Mouse (Mus musculus) heart, postnatal 0 days (tissue): Measurements from ENCODE around the gene Efr3b. TPM values are rescaled to one million over a fixed set of nuclear protein-coding genes. Genes with fewer than 3 reads are reported as not detected.

Source experiments
- ATAC-seq: fragments of 200-750 bp; cut with Nextera tagmentation; 2 replicates; pipeline ENCODE4 v1.8.0; 2017; ENCODE audit warnings: low read depth, moderate number of reproducible peaks, moderate library complexity; ENCODE audit not compliant: insufficient read depth
- DNase-seq: peaks from one replicate; pipeline ENCODE4 v3.0.0-alpha.2; 2016; ENCODE audit warnings: low spot score
- H3K27ac ChIP-seq: fragments of 300-500 bp; sonication (generic); 2 replicates; pipeline ENCODE4 v1.5.1; 2014; ENCODE audit warnings: low read depth, mild to moderate bottlenecking
- H3K27me3 ChIP-seq: fragments of 300-500 bp; sonication (generic); 2 replicates; pipeline ENCODE4 v1.6.1; 2014; ENCODE audit warnings: low read length, mixed read lengths; ENCODE audit not compliant: control insufficient read depth, insufficient read depth
- H3K36me3 ChIP-seq: fragments of 300-500 bp; sonication (generic); replicated peaks from 2 replicates; pipeline ENCODE4 v1.6.1; 2014; ENCODE audit warnings: low read length, mixed read lengths; ENCODE audit not compliant: control insufficient read depth, insufficient read depth
- H3K4me1 ChIP-seq: fragments of 300-500 bp; sonication (generic); 2 replicates; pipeline ENCODE4 v1.6.1; 2014; ENCODE audit warnings: antibody characterized with exemption; ENCODE audit not compliant: control insufficient read depth, insufficient read depth
- H3K4me2 ChIP-seq: fragments of 300-500 bp; sonication (generic); 2 replicates; pipeline ENCODE4 v1.6.1; 2014; ENCODE audit warnings: low read depth, mild to moderate bottlenecking, low read length, moderate library complexity
- H3K4me3 ChIP-seq: fragments of 300-500 bp; sonication (generic); 2 replicates; pipeline ENCODE4 v1.5.1; 2014; ENCODE audit warnings: low read depth, low read length
- H3K9ac ChIP-seq: fragments of 300-500 bp; sonication (generic); replicated peaks from 2 replicates; pipeline ENCODE4 v1.6.1; 2014; ENCODE audit warnings: low read depth, low read length, mixed read lengths
- H3K9me3 ChIP-seq: fragments of 300-500 bp; sonication (generic); replicated peaks from 2 replicates; pipeline ENCODE4 v1.6.1; 2016; ENCODE audit warnings: low read length; ENCODE audit not compliant: control insufficient read depth
- CTCF ChIP-seq: IDR thresholded peaks from 2 replicates; pipeline ENCODE4 v1.5.1; 2016; ENCODE audit warnings: antibody characterized with exemption, control low read depth, low read depth
- EP300 ChIP-seq: IDR thresholded peaks from 2 replicates; pipeline ENCODE4 v1.6.1; 2016; ENCODE audit warnings: antibody characterized with exemption, low read depth
- WGBS: fragments of 180-500 bp; shearing (Covaris S2); extraction: QIAGEN DNeasy Blood & Tissue Kit; methylation state at CpG from one replicate; pipeline ENCODE4 v1.1.7; 2014; 5-methylcytosine and 5-hydroxymethylcytosine counted together
- polyA plus RNA-seq: library from polyadenylated mRNA; unstranded; fragments of >200 nt; fragmentation: Nextera tagmentation; extraction: Ambion mirVana; gene quantifications from 2 replicates; pipeline ENCODE4 v1.2.1, GENCODE M21; 2015
- total RNA-seq: library from RNA; depleted of rRNA; stranded (reverse); fragments of >200 nt; gene quantifications from 2 replicates; pipeline ENCODE4 v1.2.3, GENCODE M21; 2014; ENCODE audit warnings: low replicate concordance

Efr3b gene
- total and polyA plus RNA-seq, 2 experiments from 2014 or later = 1.6 to 6.8 TPM

GRCm38 (mm10) chr12:4016321-4016720 is 22.4 kb downstream of the Efr3b start:
- ATAC-seq = no peak
- 10% methylated on average over 7 of the region's 7 CpGs for WGBS
- DNase-seq = peak; percentile 52
- Histone ChIP-seq H3K9me3 (no peaks in the 10 kb centered on the region), H3K27ac (peak overlapping the region; percentile 77), H3K4me1 (peaks cover 18% of the 10 kb centered on the region; the same call in 1 of the 2 replicates), H3K4me2 (no peak overlapping the region), H3K9ac (no peak overlapping the region), H3K4me3 (no peak overlapping the region), H3K27me3 (no peaks in the 10 kb centered on the region), H3K36me3 (no peaks in the 10 kb centered on the region)
- no peak for TF ChIP-seq EP300
- no peak for TF ChIP-seq CTCF

GRCm38 (mm10) chr12:4015741-4016140 is 23.0 kb downstream of the Efr3b start:
- Histone ChIP-seq H3K4me3 (no peak overlapping the region), H3K9ac (no peak overlapping the region), H3K4me2 (no peak overlapping the region), H3K36me3 (no peaks in the 10 kb centered on the region), H3K4me1 (peaks cover 14% of the 10 kb centered on the region; the same call in 1 of the 2 replicates), H3K9me3 (no peaks in the 10 kb centered on the region), H3K27me3 (no peaks in the 10 kb centered on the region), H3K27ac (peak overlapping the region; percentile 77)
- no peak for DNase-seq
- ATAC-seq = no peak
- 61% methylated on average over 4 of the region's 4 CpGs for WGBS
- TF ChIP-seq EP300 (no peak), CTCF (no peak)

GRCm38 (mm10) chr12:4015255-4015654 is 23.5 kb downstream of the Efr3b start:
- no peak for TF ChIP-seq CTCF
- TF ChIP-seq EP300 = no peak
- Histone ChIP-seq H3K27ac (peak overlapping the region; percentile 77; the same call in 1 of the 2 replicates), H3K9me3 (no peaks in the 10 kb centered on the region), H3K36me3 (no peaks in the 10 kb centered on the region), H3K9ac (no peak overlapping the region), H3K4me2 (no peak overlapping the region), H3K4me1 (peaks cover 14% of the 10 kb centered on the region; the same call in 1 of the 2 replicates), H3K4me3 (no peak overlapping the region), H3K27me3 (no peaks in the 10 kb centered on the region)
- ATAC-seq = no peak
- WGBS = 73% methylated on average over 7 of the region's 7 CpGs
- no peak for DNase-seq

- no peak overlapping the region for H3K4me2 ChIP-seq
- ATAC-seq = no peak
- no peaks in the 10 kb centered on the region for H3K27me3 ChIP-seq
- no peaks in the 10 kb centered on the region for H3K36me3 ChIP-seq
- TF ChIP-seq CTCF (no peak), EP300 (no peak)
- H3K4me1 ChIP-seq = peaks cover 27% of the 10 kb centered on the region
- no peak for DNase-seq
- H3K9ac ChIP-seq = no peak overlapping the region
- no peak overlapping the region for H3K4me3 ChIP-seq
- H3K27ac ChIP-seq = no peak overlapping the region
- H3K9me3 ChIP-seq = no peaks in the 10 kb centered on the region
- 87% methylated on average over 5 of the region's 5 CpGs for WGBS
These were observed 27.0 kb downstream of the Efr3b start for GRCm38 (mm10) chr12:4011715-4012114.

- Histone ChIP-seq H3K27me3 (no peaks in the 10 kb centered on the region), H3K36me3 (no peaks in the 10 kb centered on the region), H3K9ac (no peak overlapping the region), H3K27ac (no peak overlapping the region), H3K4me2 (no peak overlapping the region), H3K4me1 (peaks cover 26% of the 10 kb centered on the region), H3K4me3 (no peak overlapping the region), H3K9me3 (no peaks in the 10 kb centered on the region)
- ATAC-seq (no peak), DNase-seq (no peak)
- TF ChIP-seq EP300 (no peak), CTCF (no peak)
- 90% methylated on average over 4 of the region's 4 CpGs for WGBS
These were observed 27.4 kb downstream of the Efr3b start for GRCm38 (mm10) chr12:4011301-4011700.

- Histone ChIP-seq H3K27me3 (no peaks in the 10 kb centered on the region), H3K9me3 (no peaks in the 10 kb centered on the region), H3K4me1 (peaks cover 23% of the 10 kb centered on the region), H3K36me3 (no peaks in the 10 kb centered on the region), H3K4me3 (no peak overlapping the region), H3K4me2 (no peak overlapping the region), H3K9ac (no peak overlapping the region), H3K27ac (no peak overlapping the region)
- no peak for TF ChIP-seq CTCF
- no peak for TF ChIP-seq EP300
- DNase-seq (no peak), ATAC-seq (no peak)
- 80% methylated on average over 12 of the region's 12 CpGs for WGBS
These were observed 30.0 kb downstream of the Efr3b start for GRCm38 (mm10) chr12:4008731-4009130.
